Mouse (Mus musculus): Measurements from ENCODE around the gene Gm5129.

The Gm5129 gene

GRCm38 (mm10) chr5:29725369-29725768 lies 10.4 kb downstream of the Gm5129 start:
- no peak for DNase-seq (ENCODE audit: low spot score in 2 of 2)

- no peak for DNase-seq (ENCODE audit: low spot score in 2 of 2)
Measured at GRCm38 (mm10) chr5:29721159-29721558, 14.6 kb downstream of the Gm5129 start.

DNA sequence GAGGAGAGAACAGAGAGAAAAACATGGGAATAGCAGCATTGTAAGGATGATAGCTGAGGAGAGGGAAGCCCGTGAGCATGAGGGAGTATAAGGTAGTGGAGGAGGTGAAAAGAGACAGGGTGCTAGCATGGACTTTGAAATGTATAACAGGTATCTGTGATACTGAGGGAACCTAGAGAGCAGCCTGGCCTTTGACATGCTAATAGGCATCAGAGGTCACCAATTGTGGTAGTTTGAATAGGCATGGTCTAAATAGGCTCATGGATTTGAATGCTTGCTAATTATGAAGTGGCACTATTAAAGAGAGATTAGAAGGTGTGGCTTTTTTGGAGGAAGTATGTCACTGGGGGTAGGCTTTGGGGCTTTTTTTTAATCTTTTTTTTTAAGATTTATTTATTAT lies 22.8 kb downstream of the Gm5129 start:
- no peak for DNase-seq (ENCODE audit: low spot score in 2 of 2)

DNA sequence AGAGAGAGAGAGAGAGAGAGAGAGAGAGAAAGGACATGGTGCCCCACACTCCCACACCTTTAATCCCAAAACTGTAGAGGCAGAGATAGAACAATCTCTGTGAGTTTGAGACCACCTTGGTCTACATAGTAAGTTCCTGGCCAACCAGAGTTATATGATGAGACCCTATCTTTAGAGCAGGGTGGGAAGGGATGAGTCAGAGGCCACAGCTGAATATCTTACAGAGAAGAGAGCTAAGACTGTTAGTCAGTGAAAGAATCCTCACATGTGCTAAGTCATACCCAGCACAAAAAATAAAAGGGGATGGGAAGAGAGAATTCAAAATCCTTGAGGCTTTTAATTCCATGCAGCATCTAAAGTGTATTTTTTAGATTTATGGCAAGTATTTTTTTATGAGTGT lies 24.1 kb downstream of the Gm5129 start:
- no peak for DNase-seq (ENCODE audit: low spot score in 2 of 2)

- no peak for DNase-seq (ENCODE audit: low spot score in 2 of 2)
Measured at GRCm38 (mm10) chr5:29708258-29708657, 27.5 kb downstream of the Gm5129 start.

GRCm38 (mm10) chr5:29707241-29707640 lies 28.5 kb downstream of the Gm5129 start:
- no peak for DNase-seq (ENCODE audit: low spot score in 2 of 2)

- DNase-seq (ENCODE audit: low spot score in 2 of 2), result no peak
Measured at GRCm38 (mm10) chr5:29699520-29700202, 36.1 kb downstream of the Gm5129 start.

DNA sequence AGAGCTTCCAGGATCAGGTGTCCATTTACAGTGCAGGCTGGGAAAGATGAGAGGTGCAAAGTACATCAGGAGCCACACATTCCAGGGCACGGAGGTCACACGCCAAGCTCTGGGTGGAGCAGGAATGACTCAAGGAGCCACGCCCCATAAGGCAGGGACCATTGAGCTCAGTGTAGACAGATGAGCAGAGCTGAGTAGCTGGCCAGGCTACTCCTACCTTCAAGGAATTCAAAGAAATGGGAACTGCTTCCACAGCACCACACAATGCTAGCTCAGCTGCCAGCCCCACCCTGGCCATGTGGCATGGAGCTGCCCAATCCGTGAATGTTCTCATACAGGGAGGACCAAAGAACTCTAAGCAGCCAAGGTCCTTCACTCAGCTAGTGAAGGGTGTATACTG lies 37.2 kb downstream of the Gm5129 start:
- DNase-seq (ENCODE audit: low spot score in 2 of 2), result no peak

GRCm38 (mm10) chr5:29688352-29688751 lies 47.4 kb downstream of the Gm5129 start:
- no peak for DNase-seq (ENCODE audit: low spot score in 2 of 2)

GRCm38 (mm10) chr5:29687671-29688070 lies 48.1 kb downstream of the Gm5129 start:
- no peak for DNase-seq (ENCODE audit: low spot score in 2 of 2)

All from frontal cortex, postnatal 14 days (tissue).